Mouse (Mus musculus) monocyte, adult 5-6 weeks (primary cell): ENCODE data around the gene Prkn. TPM values are rescaled to one million over a fixed set of nuclear protein-coding genes. Genes with fewer than 3 reads are reported as not detected.

Experiments used
- ATAC-seq: fragments of 153-309, 156-312 bp; replicated peaks from 2 replicates; pipeline ENCODE4 v1.8.0; 2017; ENCODE audit warnings: mild to moderate bottlenecking; ENCODE audit not compliant: low TSS enrichment, insufficient number of reproducible peaks, severe bottlenecking, poor library complexity, low FRiP score
- total RNA-seq: library from RNA; stranded (forward); fragments of 200-1000, 200-491, 200-594 nt; gene quantifications from 3 replicates; pipeline ENCODE4 v1.2.3, GENCODE M21; 2017

Prkn gene
- total RNA-seq, 1 experiment from 2014 or later = not detected

DNA sequence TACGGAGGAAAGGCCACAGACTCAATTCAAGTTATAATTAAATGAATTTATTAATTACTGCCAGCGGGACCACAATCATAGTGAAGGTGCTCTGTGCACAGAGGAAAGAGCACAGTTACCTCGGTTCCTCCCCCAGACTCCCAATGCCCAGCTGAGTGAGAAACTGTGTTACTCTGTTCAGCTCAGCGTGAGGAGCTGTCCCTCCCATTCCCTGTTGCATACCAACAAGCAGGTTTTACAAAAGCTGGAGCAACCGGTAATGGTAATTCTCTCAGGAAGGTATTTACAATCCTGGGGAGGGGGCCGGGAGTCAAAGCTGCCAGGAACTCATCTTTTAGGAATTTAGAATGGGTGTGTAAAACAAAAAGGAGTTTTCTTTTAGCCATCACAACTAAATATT is 1207.3 kb downstream of the Prkn start:
- no peak for ATAC-seq

DNA sequence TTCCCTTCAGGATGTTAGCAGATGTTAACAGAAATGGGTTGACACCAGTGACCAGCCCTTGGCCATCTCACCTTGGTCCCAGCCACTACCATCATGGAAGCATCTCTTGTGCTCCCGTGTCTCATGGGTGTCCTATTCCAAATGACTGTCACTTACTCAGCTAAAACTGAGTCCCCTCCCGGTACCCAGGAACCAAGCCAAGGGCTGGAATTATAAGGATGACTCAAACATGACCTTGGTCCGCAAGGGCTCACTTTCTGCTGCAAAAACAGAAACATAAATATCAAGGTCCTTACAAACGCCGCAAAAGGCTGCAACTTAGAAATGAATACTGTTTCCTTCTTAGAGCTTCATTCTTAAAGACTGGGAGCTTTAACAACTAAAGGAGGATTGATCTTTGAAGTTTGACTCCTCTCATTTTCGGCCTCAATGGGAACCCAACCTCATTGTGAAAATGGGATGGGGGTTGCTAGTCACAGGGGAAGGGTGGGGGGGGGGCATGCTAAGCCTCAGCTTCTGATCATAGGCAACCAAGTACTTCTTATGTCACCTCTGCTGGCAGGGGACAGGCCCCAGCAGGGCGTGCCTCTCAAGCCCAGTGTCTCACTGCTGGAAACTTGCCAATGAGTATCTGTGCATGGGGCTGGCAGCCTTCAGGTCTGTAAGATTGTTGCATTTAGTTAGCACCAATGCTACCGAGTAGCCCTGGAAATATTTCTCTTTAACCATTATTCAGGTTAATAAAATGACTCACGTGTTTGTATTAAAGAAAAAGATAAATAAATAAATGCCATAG is 1208.7 kb downstream of the Prkn start:
- no peak for ATAC-seq

DNA sequence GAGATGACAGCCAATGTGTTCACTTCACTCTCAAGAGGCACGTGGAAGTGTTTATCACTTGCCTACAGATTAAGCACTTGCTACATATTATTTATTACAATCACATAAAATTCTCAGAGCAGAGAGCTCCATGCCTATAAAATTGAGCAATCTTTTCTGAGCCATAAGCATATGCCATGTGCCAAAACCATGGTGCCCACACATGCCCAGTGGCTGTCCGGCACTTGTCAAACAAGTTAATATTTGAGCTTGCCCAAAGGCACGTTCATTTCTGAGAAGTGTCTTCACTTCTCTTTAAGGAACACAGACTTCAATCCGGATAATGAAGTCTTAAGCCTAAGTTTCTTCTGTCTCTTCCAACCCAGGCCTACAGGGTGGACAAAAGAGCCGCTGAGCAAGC is 1210.1 kb downstream of the Prkn start:
- ATAC-seq = no peak

DNA sequence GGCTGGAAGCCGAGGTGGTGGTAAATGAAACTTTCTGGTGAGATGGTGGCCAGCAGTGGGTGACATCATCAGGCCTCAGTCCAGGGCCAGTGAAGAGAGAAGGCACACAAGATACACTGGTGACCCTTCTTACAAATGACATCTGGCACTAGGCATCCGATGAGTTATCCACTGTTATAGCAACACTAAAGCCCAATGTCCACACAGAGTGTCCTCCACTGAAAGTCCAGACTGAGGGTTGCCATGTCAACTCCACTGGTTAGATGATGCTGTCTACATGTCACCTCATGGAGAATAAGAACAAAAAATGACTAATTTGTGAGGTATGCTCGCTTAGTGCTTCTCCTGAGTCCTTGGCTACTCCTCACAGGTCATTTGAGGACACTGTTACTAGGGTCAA is 1210.8 kb downstream of the Prkn start:
- no peak for ATAC-seq

DNA sequence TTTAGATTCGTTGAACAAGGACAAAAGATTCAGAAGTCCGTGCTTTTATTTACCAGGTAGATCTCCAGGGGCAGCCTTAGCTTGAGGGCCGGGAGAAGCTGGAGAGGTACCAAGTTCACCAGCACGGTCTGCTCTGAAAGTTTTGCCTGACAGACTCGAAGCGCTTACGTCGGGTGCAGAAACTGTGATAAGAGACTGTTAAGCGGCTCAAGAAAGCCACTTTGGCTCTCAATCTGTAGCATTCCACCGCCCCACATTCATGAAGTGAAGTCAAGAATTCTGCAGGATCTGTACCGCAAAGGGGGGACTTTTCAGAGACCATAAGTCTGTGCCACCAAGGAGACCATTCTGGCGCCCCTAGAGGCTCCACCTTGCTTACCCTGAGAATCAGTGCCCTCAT is 1212.5 kb downstream of the Prkn start:
- no peak for ATAC-seq

DNA sequence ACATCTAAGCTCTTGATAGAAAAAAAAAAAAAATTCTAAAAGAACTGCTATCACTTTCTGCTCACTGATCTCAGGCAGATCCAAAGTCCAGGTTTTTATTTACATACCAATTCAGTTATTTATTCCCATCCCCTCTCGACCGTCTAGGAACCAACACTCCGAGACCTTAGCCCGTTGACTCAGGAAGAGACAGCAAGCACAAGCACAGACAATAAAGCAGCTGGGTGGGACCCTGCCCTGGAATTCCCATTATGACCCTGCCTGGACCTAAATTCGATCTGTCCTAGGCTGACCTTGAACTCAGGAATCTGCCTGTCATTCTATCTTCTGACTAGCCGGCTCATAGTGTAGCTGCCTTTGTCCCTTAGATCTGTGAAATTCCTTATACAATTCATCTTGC is 1218.9 kb downstream of the Prkn start:
- no peak for ATAC-seq

DNA sequence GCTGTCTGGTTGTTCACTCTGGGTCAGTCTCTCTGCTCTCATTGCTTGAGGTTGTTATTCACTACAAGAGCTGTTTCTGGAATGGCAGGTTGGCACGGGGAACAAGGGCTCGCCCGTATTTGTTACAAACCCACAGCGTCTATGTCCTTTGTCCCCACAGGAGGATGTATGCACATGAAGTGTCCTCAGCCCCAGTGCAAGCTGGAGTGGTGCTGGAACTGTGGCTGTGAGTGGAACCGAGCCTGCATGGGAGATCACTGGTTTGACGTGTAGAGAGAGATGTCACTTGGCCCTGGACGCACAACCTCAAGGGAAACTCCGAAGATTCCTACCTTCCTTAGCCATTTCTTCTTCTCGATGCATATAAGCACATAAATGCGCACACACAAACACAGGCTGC is 1221.2 kb downstream of the Prkn start:
- no peak for ATAC-seq

DNA sequence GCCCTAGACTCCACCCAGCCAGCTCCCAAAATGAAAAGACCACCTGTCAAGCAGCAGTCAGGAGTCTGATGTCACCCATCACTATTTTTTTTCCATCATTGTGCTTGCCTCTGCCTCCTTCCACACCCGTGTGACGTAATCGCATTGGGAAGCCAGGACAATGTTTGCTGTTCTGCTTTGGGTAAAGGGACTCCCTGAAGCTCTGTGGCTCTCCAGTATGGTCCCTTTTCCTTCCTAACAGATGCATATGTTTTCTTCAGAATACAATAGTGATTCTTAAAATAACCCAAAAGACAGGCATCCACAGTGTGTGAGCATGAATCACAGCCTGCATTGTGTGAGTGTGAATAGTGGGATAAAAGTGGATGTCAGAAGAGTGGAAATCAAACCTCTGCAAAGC is 1222.7 kb downstream of the Prkn start:
- no peak for ATAC-seq

DNA sequence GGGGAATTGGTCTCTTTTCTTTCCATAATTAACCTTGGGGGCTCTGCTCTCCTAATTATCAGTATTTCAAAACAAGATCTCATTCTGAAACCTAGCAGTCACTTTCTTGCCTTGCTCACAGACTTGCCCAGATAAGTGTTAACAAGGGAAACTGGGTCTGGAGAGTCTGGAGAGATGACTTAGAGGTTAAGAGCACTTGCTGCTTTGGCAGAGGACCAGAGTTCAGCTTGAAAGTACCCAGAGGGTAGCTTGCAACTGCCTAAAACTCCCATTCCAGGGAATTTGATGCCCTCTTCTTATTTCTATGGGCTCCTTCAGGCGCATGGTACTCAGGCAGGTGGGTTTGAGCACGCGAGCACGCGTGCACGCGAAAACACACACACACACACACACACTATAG is 1223.3 kb downstream of the Prkn start:
- ATAC-seq = no peak

DNA sequence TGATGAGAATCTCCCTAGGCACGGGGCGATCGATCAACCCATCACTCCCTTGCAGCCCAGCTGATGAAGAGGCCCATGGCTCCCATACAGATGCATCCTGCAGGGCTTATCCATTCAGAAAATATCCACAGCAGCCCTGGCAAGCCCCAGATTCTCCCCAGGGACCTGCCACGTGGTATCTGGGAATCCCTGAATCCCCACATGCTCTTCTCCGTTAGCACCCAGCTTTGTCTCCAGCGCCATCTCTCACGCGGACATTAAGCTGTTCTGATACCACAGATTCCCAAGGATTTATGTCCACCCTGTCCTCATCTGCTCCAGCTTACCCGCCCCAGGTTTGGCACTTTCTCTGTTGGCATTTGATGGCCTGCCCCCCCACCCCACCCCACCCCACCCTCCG is 1225.9 kb downstream of the Prkn start:
- ATAC-seq = no peak

DNA sequence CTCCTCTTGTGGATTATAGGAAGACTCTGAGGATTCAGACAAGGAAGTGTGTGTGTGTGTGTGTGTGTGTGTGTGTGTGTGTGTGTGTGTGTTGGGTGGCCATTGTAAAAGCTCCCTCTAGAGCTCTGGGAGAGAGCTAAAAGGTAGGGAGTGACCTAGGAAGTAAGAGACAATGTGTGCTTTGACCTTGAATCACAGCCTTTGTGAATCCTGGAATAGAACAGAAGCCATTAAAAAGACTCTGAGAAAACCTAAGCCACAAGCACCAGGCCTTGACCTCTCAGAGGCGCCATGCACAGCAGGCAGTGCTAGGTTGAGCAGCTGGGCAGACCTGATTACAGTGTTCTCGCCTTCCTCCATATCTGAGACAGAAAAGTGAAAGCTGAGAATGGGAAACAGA is 1236.6 kb downstream of the Prkn start:
- ATAC-seq = no peak

DNA sequence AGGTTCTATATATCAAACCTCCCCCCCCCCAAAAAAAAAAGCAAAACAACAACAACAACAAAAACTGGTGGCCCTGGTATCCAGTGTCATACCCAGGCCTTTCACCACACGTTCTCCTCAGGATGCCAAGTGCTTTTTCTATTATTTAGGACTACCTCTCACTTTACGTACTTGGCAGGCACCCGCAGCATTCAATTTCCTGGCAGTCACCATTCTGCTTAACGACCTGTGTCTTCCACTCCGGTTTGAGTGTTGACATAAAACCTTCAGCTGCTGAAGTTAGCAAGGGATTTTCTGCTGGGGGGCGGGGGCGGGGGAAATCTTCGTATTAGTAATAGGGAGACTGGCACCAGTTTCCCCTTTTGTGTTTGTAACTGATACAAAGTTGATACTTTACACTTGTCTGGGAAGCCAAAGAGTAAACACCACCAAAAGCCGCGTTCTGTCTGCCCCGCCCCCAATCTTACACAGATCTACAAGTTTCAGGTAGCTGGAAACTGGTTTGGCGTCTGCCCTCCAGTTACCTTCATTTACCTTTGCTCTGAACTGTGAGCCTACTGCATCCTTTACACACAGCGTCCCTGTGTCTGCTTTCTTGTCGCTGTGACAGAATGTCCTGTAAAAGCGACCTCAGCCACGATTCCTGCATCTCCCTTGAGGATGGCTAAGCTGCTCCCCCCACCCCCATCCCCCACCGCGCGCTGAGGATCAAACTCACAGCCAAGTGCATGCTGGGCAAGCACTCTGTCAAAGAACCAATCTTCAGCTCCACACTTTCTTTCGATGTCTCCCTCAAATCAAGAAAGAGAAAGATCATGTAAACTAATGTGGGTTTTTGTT is 1240.7 kb downstream of the Prkn start:
- no peak for ATAC-seq

DNA sequence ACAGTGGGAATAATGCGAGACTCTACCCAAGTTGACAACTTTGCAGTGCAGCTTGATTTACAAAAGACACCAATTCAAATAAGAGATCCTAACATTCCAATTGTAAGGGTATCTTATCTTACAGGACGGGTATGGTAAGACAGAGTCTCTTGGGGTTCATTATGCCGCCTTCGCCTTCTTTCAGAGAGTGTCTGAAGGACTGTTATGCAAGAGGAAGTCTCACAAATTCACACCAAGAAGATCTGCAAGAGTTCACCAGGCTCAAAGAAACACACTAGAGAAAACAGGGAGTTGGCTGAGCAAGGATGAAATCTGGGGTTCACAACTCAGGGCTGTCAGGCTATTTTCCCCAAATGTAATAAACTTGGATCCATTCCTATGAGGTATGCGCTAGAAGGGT is 1242.0 kb downstream of the Prkn start:
- ATAC-seq = no peak

DNA sequence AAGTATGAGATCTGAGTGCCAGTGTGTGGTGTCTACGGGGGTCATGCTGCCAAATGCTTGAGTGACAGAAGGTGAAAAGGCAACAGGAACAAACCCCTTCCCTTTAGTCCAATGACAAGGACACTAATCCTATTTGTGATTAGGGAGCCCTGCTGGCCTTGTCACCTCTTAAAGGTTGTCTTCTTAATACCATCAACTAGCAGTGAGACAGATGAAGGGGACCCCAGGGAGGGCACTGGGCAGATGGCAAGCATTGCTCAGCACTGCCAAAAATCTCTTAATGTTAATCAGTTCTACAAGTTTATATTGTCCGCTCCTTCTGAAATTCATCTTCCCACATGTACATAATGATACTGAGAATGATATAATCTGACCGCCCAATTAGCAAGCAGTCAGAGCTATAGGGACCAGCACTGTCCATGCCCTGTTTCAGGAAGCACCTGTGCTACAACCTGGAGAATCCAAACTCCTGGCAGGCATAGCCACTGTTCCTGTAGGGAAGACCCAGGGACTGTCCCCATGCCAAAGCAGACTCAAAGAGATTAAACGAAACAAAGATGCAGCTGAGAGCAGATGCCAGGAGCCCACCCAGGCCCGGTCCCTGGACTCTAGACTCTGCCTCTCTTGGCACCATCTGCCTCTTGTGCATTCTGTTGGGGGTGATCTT is 1250.2 kb downstream of the Prkn start:
- no peak for ATAC-seq

DNA sequence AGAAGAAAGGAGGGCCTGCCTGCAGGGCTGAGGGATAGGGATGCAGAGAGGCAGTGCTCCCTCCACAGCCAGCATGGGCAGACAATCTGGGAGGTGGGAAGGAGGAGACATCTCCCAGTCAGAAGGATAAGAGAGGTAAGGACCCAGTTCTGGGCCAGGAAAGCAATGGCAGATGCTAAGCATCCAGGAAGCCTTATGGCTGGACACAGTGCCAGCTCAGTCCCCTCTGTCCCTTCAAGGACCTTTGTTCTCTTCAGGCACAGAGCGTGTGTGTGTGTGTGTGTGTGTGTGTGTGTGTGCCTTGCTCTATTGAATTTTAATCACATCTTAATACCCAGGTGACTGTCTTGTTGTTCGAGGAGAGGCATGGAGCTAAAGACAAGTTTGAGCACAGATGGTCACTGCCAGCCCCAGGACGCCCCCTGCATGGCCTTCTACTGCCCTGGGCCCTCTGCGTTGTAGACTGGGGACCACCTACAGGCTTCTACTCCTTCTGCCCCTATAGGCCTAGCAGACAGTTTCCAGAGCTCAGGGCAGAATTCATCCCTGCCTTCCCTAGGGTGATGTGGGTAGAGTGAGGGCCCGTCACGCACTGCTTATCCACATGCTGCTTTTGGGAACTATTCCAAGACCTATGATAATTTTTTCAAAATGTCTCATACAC is 1252.8 kb downstream of the Prkn start:
- ATAC-seq = no peak

DNA sequence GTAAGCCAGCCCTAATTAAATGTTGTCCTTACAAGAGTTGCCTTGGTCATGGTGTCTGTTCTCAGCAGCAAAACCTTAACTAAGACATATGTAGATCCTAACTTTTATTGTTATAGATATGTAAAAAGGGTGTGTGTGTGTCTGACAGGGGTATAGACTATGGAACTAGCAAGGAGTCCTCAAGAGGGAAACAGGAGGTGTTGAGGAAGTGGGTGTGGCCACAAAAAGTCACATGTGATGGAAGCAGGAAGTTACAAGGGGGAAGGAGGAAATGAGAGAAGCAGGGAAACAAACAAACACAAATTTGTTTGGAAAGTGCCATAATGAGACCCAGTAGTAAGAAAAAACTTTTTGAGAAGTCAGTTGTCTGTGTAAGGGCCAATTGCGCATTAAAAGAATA is 1253.8 kb downstream of the Prkn start:
- 0 out of 2 replicates have a peak, but pooled peaks have one; percentile 56 for ATAC-seq

DNA sequence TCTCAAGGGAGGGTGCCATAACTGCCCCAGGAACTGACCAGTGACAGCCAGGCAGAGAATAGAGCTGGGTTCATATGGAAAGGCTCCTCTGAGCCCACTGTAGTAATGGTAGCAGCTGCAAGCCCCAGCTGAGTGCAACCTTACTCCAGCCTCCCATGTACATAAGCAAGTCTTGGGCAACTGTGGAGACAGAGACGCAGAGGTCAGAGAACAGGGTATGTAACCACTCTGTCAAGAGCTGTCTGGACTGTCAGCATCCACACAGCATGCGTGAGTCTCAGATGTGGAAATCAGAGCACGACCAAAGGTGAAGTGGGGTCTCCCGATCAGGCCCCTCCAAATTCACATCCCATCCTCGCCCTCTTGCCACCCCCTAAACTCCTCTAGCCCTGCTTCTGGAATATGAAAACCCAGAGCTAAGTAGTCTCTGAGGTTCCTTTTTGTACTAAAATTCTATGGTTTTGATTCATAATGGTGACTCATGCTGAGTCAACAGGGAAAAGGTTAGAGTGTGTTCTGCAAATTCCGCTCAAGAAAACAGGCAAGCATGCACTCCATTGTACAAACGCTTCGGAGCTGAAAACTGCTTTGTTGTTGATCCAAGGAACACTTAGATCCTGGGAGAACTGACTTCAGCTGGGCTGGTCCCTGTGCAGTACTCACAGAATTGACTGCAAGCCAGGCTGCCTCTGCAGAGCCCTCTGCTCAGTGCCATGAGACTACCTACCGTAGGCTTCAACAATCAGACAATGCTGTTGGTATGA is 1254.8 kb downstream of the Prkn start:
- no peak for ATAC-seq

DNA sequence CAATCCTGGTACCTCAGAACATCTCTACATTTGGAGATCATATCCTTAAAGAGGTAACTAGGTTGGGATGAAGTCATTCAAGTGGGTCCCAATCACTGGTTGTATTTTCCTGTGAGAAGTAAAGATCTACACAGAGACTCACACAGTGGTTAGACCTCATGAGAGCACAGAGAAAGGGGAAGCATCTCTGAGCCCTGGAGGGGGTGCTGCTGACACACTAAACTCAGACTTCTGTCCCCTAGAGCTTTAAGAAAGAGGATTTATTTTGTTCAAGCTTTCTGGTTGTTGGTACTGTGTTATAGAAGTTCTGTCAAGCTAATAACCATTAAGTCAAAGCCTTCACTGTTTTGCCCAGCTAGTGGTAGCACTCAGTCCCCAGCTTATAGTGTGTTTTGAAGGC is 1259.2 kb downstream of the Prkn start:
- peak; percentile 75; the same call in 1 of the 2 replicates for ATAC-seq
